Mouse (Mus musculus) testis, adult 2 months (tissue): Measurements from ENCODE around the gene Vmn1r58.

Experiments used
- CTCF ChIP-seq: fragments of 200-500 bp; IDR thresholded peaks from 2 replicates; pipeline ENCODE4 v1.5.1; 2012; ENCODE audit warnings: low read depth, mild to moderate bottlenecking, inconsistent platforms, low read length, moderate library complexity; ENCODE audit not compliant: control insufficient read depth, insufficient read depth, insufficient replicate concordance
- POLR2A ChIP-seq: fragments of 200-500 bp; IDR thresholded peaks from 2 replicates; pipeline ENCODE4 v1.6.1; 2012; ENCODE audit warnings: low read depth, mild to moderate bottlenecking, inconsistent platforms, low read length, moderate library complexity; ENCODE audit not compliant: control insufficient read depth

GRCm38 (mm10) chr7:5456674-5457073 lies 43.5 kb upstream of the Vmn1r58 start, which contains the start of gene Vmn1r59:
- no peak for TF ChIP-seq CTCF
- no peak for TF ChIP-seq POLR2A
